Mouse (Mus musculus) liver, embryonic 16.5 days (tissue): ENCODE data around the gene Ccdc12. TPM values are rescaled to one million over a fixed set of nuclear protein-coding genes. Genes with fewer than 3 reads are reported as not detected.

ENCODE experiments used
- ATAC-seq: fragments of 200-750 bp; cut with Nextera tagmentation; 2 replicates; pipeline ENCODE4 v1.8.0; 2017; ENCODE audit warnings: low read depth, mild to moderate bottlenecking, moderate number of reproducible peaks, moderate library complexity
- H3K27ac ChIP-seq: fragments of 300-500 bp; sonication (generic); 2 replicates; pipeline ENCODE4 v1.5.1; 2014; ENCODE audit warnings: mild to moderate bottlenecking, low read length
- H3K27me3 ChIP-seq: fragments of 300-500 bp; sonication (generic); 2 replicates; pipeline ENCODE4 v1.6.1; 2014; ENCODE audit warnings: low read depth, low read length, mixed read lengths; ENCODE audit not compliant: control insufficient read depth, insufficient read depth
- H3K36me3 ChIP-seq: fragments of 300-500 bp; sonication (generic); 2 replicates; pipeline ENCODE4 v1.6.1; 2014; ENCODE audit warnings: mild to moderate bottlenecking; ENCODE audit not compliant: control insufficient read depth, insufficient read depth
- H3K4me1 ChIP-seq: fragments of 300-500 bp; sonication (generic); 2 replicates; pipeline ENCODE4 v1.6.1; 2014; ENCODE audit warnings: low read depth, low read length, mixed read lengths; ENCODE audit not compliant: control insufficient read depth
- H3K4me2 ChIP-seq: fragments of 300-500 bp; sonication (generic); 2 replicates; pipeline ENCODE4 v1.6.1; 2014; ENCODE audit warnings: low read depth, low read length, mixed read lengths
- H3K4me3 ChIP-seq: fragments of 300-500 bp; sonication (generic); 2 replicates; pipeline ENCODE4 v1.5.1; 2014; ENCODE audit warnings: low read depth, mild to moderate bottlenecking, low read length
- H3K9ac ChIP-seq: fragments of 300-500 bp; sonication (generic); 2 replicates; pipeline ENCODE4 v1.6.1; 2014; ENCODE audit warnings: low read depth, low read length
- H3K9me3 ChIP-seq: fragments of 300-500 bp; sonication (generic); replicated peaks from 2 replicates; pipeline ENCODE4 v1.6.1; 2016; ENCODE audit warnings: low read length; ENCODE audit not compliant: control insufficient read depth
- WGBS: fragments of 180-500 bp; shearing (Covaris S2); extraction: QIAGEN DNeasy Blood & Tissue Kit; methylation state at CpG from one replicate; pipeline ENCODE4 v1.1.7; 2014; ENCODE audit not compliant: insufficient replicate concordance; 5-methylcytosine and 5-hydroxymethylcytosine counted together
- polyA plus RNA-seq: library from polyadenylated mRNA; unstranded; fragments of >200 nt; fragmentation: Nextera tagmentation; extraction: Ambion mirVana; gene quantifications from 2 replicates; pipeline ENCODE4 v1.2.1, GENCODE M21; 2015

Ccdc12 gene
- polyA plus RNA-seq, 1 experiment from 2014 or later = 59.5 TPM

GRCm38 (mm10) chr9:110687061-110687460, 30.8 kb downstream of the Ccdc12 start:
- Histone ChIP-seq H3K36me3 (no peaks in the 10 kb centered on the region), H3K9ac (no peak overlapping the region), H3K27ac (no peak overlapping the region), H3K4me3 (no peak overlapping the region), H3K9me3 (no peaks in the 10 kb centered on the region), H3K4me2 (no peak overlapping the region), H3K27me3 (no peaks in the 10 kb centered on the region), H3K4me1 (peaks cover 18% of the 10 kb centered on the region)
- 80% methylated on average over 5 of the region's 5 CpGs for WGBS
- no peak for ATAC-seq

DNA sequence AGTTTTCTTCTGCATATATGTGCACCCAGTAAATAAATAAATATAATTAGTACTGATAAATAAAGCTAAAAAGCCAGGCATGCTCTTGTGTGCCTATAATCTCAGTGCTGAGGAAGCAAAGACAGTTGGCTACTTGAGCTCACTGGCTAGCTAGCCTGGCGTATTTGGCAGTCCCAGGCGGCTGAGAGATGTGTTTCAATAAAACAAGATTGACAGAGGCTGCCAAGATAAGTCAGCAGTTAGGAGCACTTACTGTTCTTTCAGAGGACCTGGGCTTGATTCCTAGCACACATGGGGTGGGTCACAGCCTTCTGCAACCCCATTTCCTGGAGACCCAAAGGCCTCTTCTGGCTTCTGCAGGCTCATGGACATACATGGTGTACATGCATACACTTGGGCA, 31.5 kb downstream of the Ccdc12 start:
- 62% methylated on average over 2 of the region's 2 CpGs for WGBS
- H3K4me3 ChIP-seq = no peak overlapping the region
- no peaks in the 10 kb centered on the region for H3K36me3 ChIP-seq
- H3K4me1 ChIP-seq = peaks cover 14% of the 10 kb centered on the region
- H3K9ac ChIP-seq = no peak overlapping the region
- ATAC-seq = no peak
- no peaks in the 10 kb centered on the region for H3K9me3 ChIP-seq
- H3K27me3 ChIP-seq = no peaks in the 10 kb centered on the region
- no peak overlapping the region for H3K4me2 ChIP-seq
- no peak overlapping the region for H3K27ac ChIP-seq

GRCm38 (mm10) chr9:110689261-110689779, 33.0 kb downstream of the Ccdc12 start:
- Histone ChIP-seq H3K4me3 (no peak overlapping the region; the same call in 1 of the 2 replicates), H3K27me3 (no peaks in the 10 kb centered on the region), H3K36me3 (no peaks in the 10 kb centered on the region), H3K27ac (no peak overlapping the region), H3K4me2 (peak overlapping the region; percentile 36; the same call in 1 of the 2 replicates), H3K9me3 (no peaks in the 10 kb centered on the region), H3K9ac (no peak overlapping the region), H3K4me1 (peaks cover 14% of the 10 kb centered on the region)
- 66% methylated on average over 8 of the region's 8 CpGs for WGBS
- ATAC-seq = no peak

DNA sequence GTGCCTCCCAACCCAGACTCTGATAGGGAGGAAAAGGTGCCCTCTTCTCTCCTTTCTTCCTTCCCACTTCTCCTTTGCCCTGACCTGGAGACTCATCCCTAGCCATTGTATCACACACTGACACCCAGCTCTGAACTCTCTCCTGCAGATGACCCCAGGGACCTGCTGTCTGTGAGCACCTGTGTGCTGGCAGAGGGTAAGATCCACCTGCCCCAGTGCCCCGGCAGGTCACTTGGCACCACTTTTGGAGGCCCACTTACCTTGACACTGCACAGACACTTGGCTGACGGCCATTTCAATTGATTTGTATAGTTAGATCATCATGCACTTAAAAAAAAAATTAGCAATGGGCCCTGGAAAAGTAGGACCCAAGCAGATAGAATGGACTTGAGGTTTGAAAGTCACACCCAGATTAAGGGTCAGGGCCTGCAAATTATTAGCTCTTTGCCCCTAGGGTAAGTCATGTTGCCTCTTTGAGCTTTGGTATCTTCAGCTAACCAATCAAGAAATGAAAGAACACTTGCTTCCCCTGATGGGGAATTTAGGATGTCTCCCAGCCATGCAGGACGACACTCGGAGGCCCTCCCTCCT, 39.0 kb downstream of the Ccdc12 start:
- Histone ChIP-seq H3K4me3 (no peak overlapping the region), H3K9ac (no peak overlapping the region), H3K27me3 (no peaks in the 10 kb centered on the region), H3K27ac (no peak overlapping the region), H3K9me3 (no peaks in the 10 kb centered on the region), H3K4me2 (no peak overlapping the region), H3K36me3 (no peaks in the 10 kb centered on the region), H3K4me1 (peaks cover 11% of the 10 kb centered on the region)
- no peak for ATAC-seq
- 67% methylated on average over 4 of the region's 4 CpGs for WGBS

- H3K4me3 ChIP-seq = no peak overlapping the region
- no peak for ATAC-seq
- no peak overlapping the region for H3K27ac ChIP-seq
- no peak overlapping the region for H3K4me2 ChIP-seq
- H3K4me1 ChIP-seq = peaks cover 15% of the 10 kb centered on the region
- no peaks in the 10 kb centered on the region for H3K27me3 ChIP-seq
- no peaks in the 10 kb centered on the region for H3K9me3 ChIP-seq
- 81% methylated on average over 5 of the region's 5 CpGs for WGBS
- H3K9ac ChIP-seq = no peak overlapping the region
- H3K36me3 ChIP-seq = 0 out of 2 replicates have a peak, but pooled peaks cover 2% of the 10 kb centered on the region
Measured at GRCm38 (mm10) chr9:110696427-110696826, 40.1 kb downstream of the Ccdc12 start.

DNA sequence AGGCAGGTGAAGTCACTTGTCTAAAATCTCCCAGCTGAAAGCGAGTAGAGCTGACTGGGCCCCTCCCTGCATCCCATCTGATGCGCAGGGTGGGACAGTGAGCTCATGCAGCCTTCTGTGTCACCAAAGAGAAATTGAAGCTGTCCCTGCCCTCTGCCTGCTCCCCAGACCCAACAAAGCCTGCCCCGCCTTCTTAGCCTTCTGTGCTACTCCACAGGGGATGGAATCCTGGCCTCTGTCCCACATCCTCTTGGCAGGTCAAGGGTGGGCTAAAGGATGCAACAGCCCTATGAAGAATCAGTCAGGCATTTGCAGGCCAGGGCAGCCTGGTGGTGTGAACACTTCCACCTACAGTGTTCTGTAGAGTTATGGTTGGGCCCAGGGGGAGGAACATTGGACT, 41.2 kb downstream of the Ccdc12 start:
- ATAC-seq = no peak
- 66% methylated on average over 3 of the region's 3 CpGs for WGBS
- Histone ChIP-seq H3K4me3 (no peak overlapping the region), H3K9me3 (no peaks in the 10 kb centered on the region), H3K36me3 (0 out of 2 replicates have a peak, but pooled peaks cover 2% of the 10 kb centered on the region), H3K27me3 (no peaks in the 10 kb centered on the region), H3K4me2 (no peak overlapping the region), H3K9ac (no peak overlapping the region), H3K27ac (no peak overlapping the region), H3K4me1 (peaks cover 15% of the 10 kb centered on the region)

GRCm38 (mm10) chr9:110699574-110699973, 43.3 kb downstream of the Ccdc12 start:
- Histone ChIP-seq H3K4me3 (no peak overlapping the region), H3K27me3 (no peaks in the 10 kb centered on the region), H3K4me2 (0 out of 2 replicates have a peak overlapping the region, but pooled peaks have one; percentile 3), H3K9me3 (no peaks in the 10 kb centered on the region), H3K36me3 (0 out of 2 replicates have a peak, but pooled peaks cover 2% of the 10 kb centered on the region), H3K4me1 (peaks cover 19% of the 10 kb centered on the region), H3K27ac (peak overlapping the region; percentile 64; the same call in 1 of the 2 replicates), H3K9ac (no peak overlapping the region)
- 47% methylated on average over 3 of the region's 3 CpGs for WGBS
- ATAC-seq = peak; percentile 97

GRCm38 (mm10) chr9:110701114-110702032, 45.1 kb downstream of the Ccdc12 start:
- WGBS = 76% methylated on average over 12 of the region's 12 CpGs
- no peaks in the 10 kb centered on the region for H3K9me3 ChIP-seq
- H3K4me2 ChIP-seq = no peak overlapping the region
- H3K4me3 ChIP-seq = no peak overlapping the region
- no peak overlapping the region for H3K9ac ChIP-seq
- peaks cover 19% of the 10 kb centered on the region for H3K4me1 ChIP-seq
- H3K27me3 ChIP-seq = no peaks in the 10 kb centered on the region
- no peak overlapping the region for H3K27ac ChIP-seq
- no peak for ATAC-seq
- H3K36me3 ChIP-seq = 0 out of 2 replicates have a peak, but pooled peaks cover 2% of the 10 kb centered on the region
